Mouse (Mus musculus) hindbrain, embryonic 14.5 days (tissue): ENCODE data around the gene Phf14. TPM values are rescaled to one million over a fixed set of nuclear protein-coding genes. Genes with fewer than 3 reads are reported as not detected.

ENCODE experiments used
- ATAC-seq: fragments of 200-750 bp; cut with Nextera tagmentation; 2 replicates; pipeline ENCODE4 v1.8.0; 2017; ENCODE audit warnings: moderate number of reproducible peaks, mild to moderate bottlenecking, moderate TSS enrichment, moderate library complexity; ENCODE audit not compliant: low FRiP score
- DNase-seq: peaks from one replicate; pipeline ENCODE4 v3.0.0-alpha.2; 2015; ENCODE audit warnings: low spot score
- H3K27ac ChIP-seq: fragments of 300-500 bp; sonication (generic); 2 replicates; pipeline ENCODE4 v1.5.1; 2014; ENCODE audit warnings: mild to moderate bottlenecking, moderate library complexity
- H3K27me3 ChIP-seq: fragments of 300-500 bp; sonication (generic); 2 replicates; pipeline ENCODE4 v1.6.1; 2014; ENCODE audit warnings: mild to moderate bottlenecking, low read length, mixed read lengths; ENCODE audit not compliant: control insufficient read depth, insufficient read depth
- H3K36me3 ChIP-seq: fragments of 300-500 bp; sonication (generic); replicated peaks from 2 replicates; pipeline ENCODE4 v1.6.1; 2014; ENCODE audit not compliant: control insufficient read depth, insufficient read depth
- H3K4me1 ChIP-seq: fragments of 300-500 bp; sonication (generic); replicated peaks from 2 replicates; pipeline ENCODE4 v1.6.1; 2014; ENCODE audit warnings: antibody characterized with exemption, low read length, mixed read lengths; ENCODE audit not compliant: control insufficient read depth, insufficient read depth
- H3K4me2 ChIP-seq: fragments of 300-500 bp; sonication (generic); replicated peaks from 2 replicates; pipeline ENCODE4 v1.6.1; 2014; ENCODE audit warnings: mild to moderate bottlenecking, moderate library complexity
- H3K4me3 ChIP-seq: fragments of 300-500 bp; sonication (generic); replicated peaks from 2 replicates; pipeline ENCODE4 v1.5.1; 2014; ENCODE audit warnings: mild to moderate bottlenecking, low read length
- H3K9ac ChIP-seq: fragments of 300-500 bp; sonication (generic); 2 replicates; pipeline ENCODE4 v1.6.1; 2014
- H3K9me3 ChIP-seq: fragments of 300-500 bp; sonication (generic); 2 replicates; pipeline ENCODE4 v1.6.1; 2016; ENCODE audit warnings: low read length; ENCODE audit not compliant: control insufficient read depth
- WGBS: fragments of 180-500 bp; shearing (Covaris S2); extraction: QIAGEN DNeasy Blood & Tissue Kit; methylation state at CpG from one replicate; pipeline ENCODE4 v1.1.7; 2014; 5-methylcytosine and 5-hydroxymethylcytosine counted together
- polyA plus RNA-seq: library from polyadenylated mRNA; unstranded; fragments of >200 nt; fragmentation: Nextera tagmentation; extraction: Ambion mirVana; gene quantifications from 2 replicates; pipeline ENCODE4 v1.2.1, GENCODE M21; 2014

Phf14 gene
- polyA plus RNA-seq, 1 experiment from 2014 or later: 108 TPM

DNA sequence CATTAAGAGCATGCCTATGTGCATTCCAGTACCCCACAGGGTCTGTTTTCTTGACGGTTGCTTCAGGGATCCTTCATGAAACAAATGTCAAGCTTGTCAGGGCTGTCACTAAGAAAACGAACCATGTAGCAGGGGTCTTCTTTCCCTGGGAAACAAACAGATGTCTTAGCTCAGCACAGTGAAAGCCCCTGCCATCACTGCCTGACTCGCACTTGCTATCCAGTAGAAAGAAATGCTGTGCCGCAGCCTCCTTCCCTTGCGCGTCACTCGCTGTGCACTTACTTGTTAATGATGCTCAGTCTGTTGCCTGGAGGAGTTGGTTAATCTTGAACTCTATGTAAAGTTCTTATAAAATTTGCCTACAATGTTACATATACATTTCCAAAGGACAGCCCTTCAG is 169.7 kb downstream of the Phf14 start:
- H3K4me1 ChIP-seq: no peaks in the 10 kb centered on the region
- H3K27me3 ChIP-seq: no peaks in the 10 kb centered on the region
- no peak overlapping the region for H3K4me3 ChIP-seq
- 52% methylated on average over 7 of the region's 7 CpGs for WGBS
- no peak overlapping the region for H3K9ac ChIP-seq
- H3K4me2 ChIP-seq: no peak overlapping the region
- DNase-seq: no peak
- H3K36me3 ChIP-seq: peaks cover 5% of the 10 kb centered on the region; the same call in 1 of the 2 replicates
- no peaks in the 10 kb centered on the region for H3K9me3 ChIP-seq
- peak; percentile 51; the same call in 1 of the 2 replicates for ATAC-seq
- H3K27ac ChIP-seq: 0 out of 2 replicates have a peak overlapping the region, but pooled peaks have one; percentile 3

DNA sequence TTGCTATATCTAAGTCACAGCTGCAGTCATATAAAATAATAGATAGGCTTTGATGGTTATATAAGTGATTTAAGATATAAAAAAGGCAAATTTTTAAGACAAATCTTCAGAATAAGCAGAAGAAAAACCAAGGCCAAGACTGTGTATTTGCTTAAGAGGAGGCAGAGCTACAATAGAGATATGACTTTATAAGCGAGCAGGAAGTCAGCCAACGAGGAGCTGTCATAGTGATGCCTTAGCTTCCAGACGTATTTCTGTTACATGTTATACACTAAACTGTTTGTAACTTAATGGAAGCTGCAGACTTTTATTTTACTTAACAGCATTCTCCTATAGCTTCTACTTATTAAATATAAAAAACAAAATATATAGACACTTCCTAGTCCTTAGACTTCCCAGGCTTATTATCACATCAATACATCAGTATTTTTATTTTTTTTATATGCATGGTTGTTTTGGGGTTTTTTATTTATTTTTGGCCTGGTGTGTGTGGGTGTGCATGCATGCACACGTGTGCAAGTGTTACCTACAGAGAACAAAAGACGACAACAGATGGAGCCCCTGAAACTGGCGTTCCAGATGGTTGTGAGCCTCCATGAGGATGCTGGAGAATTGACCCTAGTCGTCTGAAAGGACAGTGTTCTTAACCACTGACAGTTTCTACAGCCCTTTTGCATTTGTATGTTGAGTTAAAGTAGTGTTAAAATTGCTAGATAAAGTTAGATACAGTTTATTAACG is 170.4 kb downstream of the Phf14 start:
- no peak overlapping the region for H3K9ac ChIP-seq
- no peaks in the 10 kb centered on the region for H3K27me3 ChIP-seq
- peaks cover 5% of the 10 kb centered on the region; the same call in 1 of the 2 replicates for H3K36me3 ChIP-seq
- DNase-seq: no peak
- H3K4me3 ChIP-seq: no peak overlapping the region
- no peaks in the 10 kb centered on the region for H3K4me1 ChIP-seq
- ATAC-seq: no peak
- no peaks in the 10 kb centered on the region for H3K9me3 ChIP-seq
- H3K4me2 ChIP-seq: no peak overlapping the region
- 67% methylated on average over 8 of the region's 8 CpGs for WGBS
- H3K27ac ChIP-seq: 0 out of 2 replicates have a peak overlapping the region, but pooled peaks have one; percentile 3

DNA sequence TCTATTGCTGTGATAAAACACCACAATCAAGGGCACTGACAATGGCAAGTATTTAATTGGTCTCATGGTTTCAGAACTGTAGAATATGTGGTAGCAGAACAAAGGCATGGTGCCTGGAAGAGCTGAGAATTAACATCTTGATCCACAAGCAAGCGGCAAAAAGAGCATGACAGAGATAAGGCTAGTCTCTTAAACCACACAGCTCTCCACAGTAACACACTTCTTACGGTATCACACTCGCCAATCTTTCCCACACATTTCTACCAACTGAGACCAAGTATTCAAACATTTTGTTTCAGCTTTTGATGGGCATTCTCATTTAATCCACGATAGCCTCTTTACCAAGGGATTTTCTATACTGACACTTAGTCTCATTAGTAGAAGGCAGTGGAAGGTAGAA is 171.7 kb downstream of the Phf14 start:
- no peak overlapping the region for H3K4me3 ChIP-seq
- no peak for ATAC-seq
- H3K9me3 ChIP-seq: no peaks in the 10 kb centered on the region
- peaks cover 5% of the 10 kb centered on the region; the same call in 1 of the 2 replicates for H3K36me3 ChIP-seq
- WGBS: 90% methylated on average over 4 of the region's 4 CpGs
- no peak overlapping the region for H3K4me2 ChIP-seq
- H3K9ac ChIP-seq: no peak overlapping the region
- no peak for DNase-seq
- no peaks in the 10 kb centered on the region for H3K27me3 ChIP-seq
- no peaks in the 10 kb centered on the region for H3K4me1 ChIP-seq
- H3K27ac ChIP-seq: no peak overlapping the region

DNA sequence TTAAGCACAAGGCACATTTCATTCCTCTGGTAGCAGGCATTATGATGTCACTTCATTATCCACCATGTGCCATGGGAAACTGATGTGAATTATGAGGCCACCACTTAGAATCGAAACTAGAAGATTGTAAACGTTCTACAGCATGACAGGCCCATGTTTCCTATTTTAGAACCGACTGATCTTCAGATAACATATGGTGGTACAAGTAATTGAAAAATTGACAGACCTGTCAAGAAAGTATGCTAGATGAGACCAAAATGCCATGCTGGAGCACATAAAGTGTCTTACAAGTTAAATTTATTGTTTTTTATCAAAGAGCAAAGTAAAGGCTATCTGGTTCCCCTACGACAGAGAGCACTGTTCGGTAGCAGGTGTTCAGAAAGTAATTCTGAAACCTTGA is 172.8 kb downstream of the Phf14 start:
- 75% methylated on average over 5 of the region's 5 CpGs for WGBS
- Histone ChIP-seq H3K9ac (no peak overlapping the region), H3K4me2 (no peak overlapping the region), H3K36me3 (peaks cover 12% of the 10 kb centered on the region; the same call in 1 of the 2 replicates), H3K4me1 (no peaks in the 10 kb centered on the region), H3K9me3 (no peaks in the 10 kb centered on the region), H3K4me3 (no peak overlapping the region), H3K27ac (no peak overlapping the region), H3K27me3 (no peaks in the 10 kb centered on the region)
- ATAC-seq (no peak), DNase-seq (no peak)

DNA sequence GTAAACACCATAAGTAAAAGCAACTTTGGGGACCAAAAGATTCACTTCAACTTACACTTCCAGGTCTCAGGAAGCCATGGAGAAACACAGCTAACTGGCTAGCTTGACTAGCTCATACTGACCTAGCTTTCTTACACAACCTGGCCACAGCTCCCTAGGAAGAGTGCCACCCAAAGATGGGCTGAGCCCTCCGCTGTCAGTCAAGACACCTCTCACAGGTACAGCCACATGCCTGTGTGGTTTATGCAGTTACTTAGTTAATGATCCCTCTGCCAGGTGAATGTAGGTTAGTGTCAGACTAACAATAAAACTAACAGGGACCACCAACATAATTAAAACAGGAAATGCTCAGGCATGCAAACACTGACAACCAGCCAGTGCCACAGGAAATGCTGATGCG is 174.1 kb downstream of the Phf14 start:
- Histone ChIP-seq H3K27ac (no peak overlapping the region), H3K4me2 (no peak overlapping the region)

GRCm38 (mm10) chr6:12082125-12082524 is 174.5 kb downstream of the Phf14 start:
- Histone ChIP-seq H3K4me2 (no peak overlapping the region), H3K9me3 (no peaks in the 10 kb centered on the region), H3K36me3 (peaks cover 12% of the 10 kb centered on the region; the same call in 1 of the 2 replicates), H3K4me3 (no peak overlapping the region), H3K27ac (no peak overlapping the region), H3K9ac (no peak overlapping the region), H3K4me1 (no peaks in the 10 kb centered on the region), H3K27me3 (no peaks in the 10 kb centered on the region)
- ATAC-seq (no peak), DNase-seq (no peak)
- WGBS: 92% methylated on average over 2 of the region's 2 CpGs

More for the DNA sequence above, 174.1 kb downstream of the Phf14 start:
- Histone ChIP-seq H3K9ac (no peak overlapping the region), H3K27me3 (no peaks in the 10 kb centered on the region), H3K36me3 (peaks cover 12% of the 10 kb centered on the region; the same call in 1 of the 2 replicates), H3K9me3 (no peaks in the 10 kb centered on the region), H3K4me1 (no peaks in the 10 kb centered on the region), H3K4me3 (no peak overlapping the region)
- DNase-seq: no peak
- ATAC-seq: no peak
- WGBS: 87% methylated on average over 2 of the region's 2 CpGs

- no peak overlapping the region for H3K4me2 ChIP-seq
- H3K9ac ChIP-seq: no peak overlapping the region
- H3K4me3 ChIP-seq: no peak overlapping the region
- no peaks in the 10 kb centered on the region for H3K4me1 ChIP-seq
- WGBS: 84% methylated on average over 6 of the region's 6 CpGs
- DNase-seq (no peak), ATAC-seq (no peak)
- peaks cover 12% of the 10 kb centered on the region; the same call in 1 of the 2 replicates for H3K36me3 ChIP-seq
- H3K27ac ChIP-seq: no peak overlapping the region
- H3K9me3 ChIP-seq: no peaks in the 10 kb centered on the region
- no peaks in the 10 kb centered on the region for H3K27me3 ChIP-seq
Measured at GRCm38 (mm10) chr6:12082531-12083216, 175.1 kb downstream of the Phf14 start.

DNA sequence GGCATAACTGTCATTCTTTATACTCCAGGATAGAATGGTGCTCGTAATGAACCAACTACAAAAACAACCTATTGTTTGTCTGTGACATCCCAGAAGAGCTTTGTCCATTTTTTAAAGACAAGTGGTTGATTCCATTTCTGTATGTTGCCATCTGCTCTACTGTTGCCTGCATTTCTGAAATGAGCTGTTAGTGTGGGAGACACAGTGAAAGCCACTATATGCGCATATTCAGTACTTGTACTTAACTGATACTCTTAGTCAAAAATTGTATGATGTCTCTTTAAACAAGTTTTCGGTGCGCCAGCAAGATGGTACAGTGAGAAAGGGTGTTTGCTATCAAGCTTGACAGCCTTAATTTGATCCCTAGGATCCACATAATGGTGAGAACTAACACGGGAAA is 177.1 kb downstream of the Phf14 start:
- Histone ChIP-seq H3K4me2 (no peak overlapping the region), H3K27me3 (no peaks in the 10 kb centered on the region), H3K4me3 (no peak overlapping the region), H3K36me3 (peaks cover 12% of the 10 kb centered on the region; the same call in 1 of the 2 replicates), H3K9me3 (no peaks in the 10 kb centered on the region), H3K4me1 (no peaks in the 10 kb centered on the region), H3K9ac (no peak overlapping the region), H3K27ac (no peak overlapping the region)
- no peak for ATAC-seq
- 85% methylated on average over 5 of the region's 5 CpGs for WGBS
- no peak for DNase-seq

GRCm38 (mm10) chr6:12089439-12089992 is 181.9 kb downstream of the Phf14 start:
- DNase-seq (no peak), ATAC-seq (peak; percentile 66; the same call in 1 of the 2 replicates)
- no peaks in the 10 kb centered on the region for H3K9me3 ChIP-seq
- WGBS: 31% methylated on average over 3 of the region's 3 CpGs
- H3K36me3 ChIP-seq: 0 out of 2 replicates have a peak, but pooled peaks cover 4% of the 10 kb centered on the region
- no peak overlapping the region for H3K4me3 ChIP-seq
- no peaks in the 10 kb centered on the region for H3K27me3 ChIP-seq
- no peaks in the 10 kb centered on the region for H3K4me1 ChIP-seq
- H3K9ac ChIP-seq: no peak overlapping the region
- H3K4me2 ChIP-seq: no peak overlapping the region
- H3K27ac ChIP-seq: peak overlapping the region; percentile 55
